Mouse (Mus musculus) mesoderm, embryonic 11.5 days (tissue): Measurements from ENCODE around the gene Cdca3.

Source experiments
- DNase-seq: peaks from one replicate; pipeline ENCODE4 v3.0.0-alpha.2; 2012; ENCODE audit warnings: low read depth, low spot score

Gene Cdca3

DNA sequence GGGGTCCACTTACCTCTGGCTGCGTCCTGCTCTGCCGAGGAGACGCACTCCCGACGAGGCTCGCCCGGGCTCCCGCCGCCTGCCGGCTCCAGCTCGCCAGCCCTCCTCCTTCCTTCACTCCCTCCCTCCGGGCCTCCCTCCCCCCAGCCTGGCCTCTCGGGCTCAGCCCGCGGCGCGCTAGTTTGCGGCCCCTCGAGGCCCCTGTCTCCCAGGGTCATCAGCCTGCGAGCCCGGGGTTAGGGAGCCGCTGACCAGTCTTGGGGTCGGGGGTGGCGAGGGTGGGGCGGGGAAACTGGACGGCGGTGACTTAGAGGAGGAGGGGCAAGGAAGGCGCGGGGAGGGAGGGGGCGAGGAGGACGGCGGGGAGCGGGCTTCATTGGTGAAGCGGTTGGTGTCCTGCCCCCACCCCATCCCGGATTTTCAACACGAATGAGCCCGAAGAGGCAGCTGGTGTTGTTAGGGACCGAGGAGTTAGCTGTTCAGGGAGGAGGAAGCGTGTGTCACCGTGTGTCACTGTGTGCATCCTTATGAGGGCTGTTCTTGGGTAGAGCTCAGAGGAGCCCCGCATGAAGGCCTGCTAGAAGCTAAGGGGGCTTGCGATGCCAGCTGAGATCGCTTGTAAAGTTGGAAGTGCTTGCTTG, 34.4 kb downstream of the Cdca3 start, which contains the start of gene Gpr162:
TSS of gene Gpr162 (minus strand) at position 326 of the 641 bp plus-strand sequence.
- peak; percentile 70 for DNase-seq

DNA sequence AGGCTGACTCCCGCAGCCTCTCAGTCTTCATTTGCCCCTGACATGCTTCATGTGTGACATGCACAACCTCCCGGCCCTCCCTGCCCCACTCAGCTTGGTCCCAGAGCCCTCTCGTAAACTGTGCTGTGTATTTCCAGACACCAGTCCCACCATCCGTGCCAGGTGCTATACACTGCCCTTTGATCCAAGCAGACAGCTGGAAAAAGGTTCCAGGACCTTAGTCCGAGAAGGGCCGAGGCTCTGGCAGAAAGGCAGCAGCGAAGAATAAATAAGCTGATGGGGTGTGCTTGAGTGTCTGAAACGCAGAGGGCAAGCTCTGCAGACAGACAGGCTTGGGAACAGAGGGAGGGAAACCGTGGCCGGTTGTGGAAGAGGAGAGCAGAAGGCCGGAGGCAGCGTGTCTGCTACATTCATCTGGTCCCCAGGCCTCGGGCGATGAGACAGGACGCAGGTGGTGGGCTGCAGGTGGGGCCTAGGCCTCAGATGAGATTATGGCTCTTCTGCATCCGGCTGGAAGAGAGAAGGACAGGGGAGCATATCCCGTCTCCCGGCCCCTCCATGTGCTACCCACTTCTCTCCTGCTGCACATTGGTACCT, 36.5 kb downstream of the Cdca3 start:
- DNase-seq = no peak

DNA sequence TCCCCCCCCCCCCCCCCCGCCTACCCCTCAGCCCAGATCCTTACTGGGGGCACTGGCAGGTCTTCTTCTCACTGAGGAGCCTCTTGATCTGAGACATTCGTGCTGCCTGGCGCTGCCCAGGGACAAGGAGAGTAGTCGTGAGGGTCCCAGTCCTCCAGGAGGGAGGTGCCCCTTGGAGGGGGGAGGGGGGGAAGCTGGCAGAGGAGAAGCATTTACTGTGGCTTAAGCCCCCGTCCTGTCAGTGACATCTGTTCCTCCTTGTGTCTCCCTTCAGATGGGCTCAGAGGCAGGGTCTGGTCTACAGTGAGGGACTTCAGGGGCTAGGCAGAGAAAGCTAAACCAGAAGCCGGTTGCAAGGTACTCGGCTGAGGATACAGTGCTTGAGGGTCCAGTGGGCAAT, 37.2 kb downstream of the Cdca3 start:
- DNase-seq = no peak

DNA sequence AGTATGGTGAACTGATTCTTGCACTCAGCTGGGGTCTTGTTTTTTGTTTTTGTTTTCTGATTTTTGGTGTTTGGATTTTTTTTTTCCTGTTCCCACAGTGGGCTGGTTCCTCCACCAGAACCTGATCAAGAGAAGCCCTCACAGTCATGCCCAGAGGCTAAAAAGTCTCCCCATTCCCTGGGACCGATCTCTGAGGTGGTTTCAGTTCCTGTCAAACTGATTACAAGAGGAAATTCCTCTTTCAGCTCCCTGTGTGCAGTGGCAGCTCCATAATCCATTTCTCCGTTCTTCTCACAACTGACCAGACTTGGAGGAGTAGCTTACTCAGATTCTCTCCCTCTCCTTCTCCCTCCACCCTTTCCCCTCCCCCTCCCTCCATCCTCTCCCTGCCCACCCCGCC, 45.0 kb downstream of the Cdca3 start:
- DNase-seq = no peak

DNA sequence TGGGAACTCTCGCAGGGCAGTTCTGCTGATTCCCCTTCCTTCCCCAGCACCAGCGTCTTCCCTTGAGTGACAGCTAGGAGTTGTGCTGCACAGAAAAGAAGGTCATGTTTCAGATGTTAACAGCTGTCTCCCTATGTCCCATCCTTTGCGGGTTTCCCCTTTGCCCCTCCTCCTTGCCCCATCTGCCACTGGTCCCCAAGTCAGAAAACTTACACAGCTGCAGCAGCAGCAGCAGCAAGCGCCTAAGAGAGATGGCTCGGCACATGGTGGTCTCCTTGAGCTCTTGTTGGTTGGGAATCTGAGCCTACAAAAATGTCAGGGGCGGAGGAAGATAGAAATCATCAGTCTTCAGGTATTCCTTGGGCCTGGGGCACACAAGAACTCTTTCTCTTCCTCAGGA, 50.0 kb downstream of the Cdca3 start:
- no peak for DNase-seq

DNA sequence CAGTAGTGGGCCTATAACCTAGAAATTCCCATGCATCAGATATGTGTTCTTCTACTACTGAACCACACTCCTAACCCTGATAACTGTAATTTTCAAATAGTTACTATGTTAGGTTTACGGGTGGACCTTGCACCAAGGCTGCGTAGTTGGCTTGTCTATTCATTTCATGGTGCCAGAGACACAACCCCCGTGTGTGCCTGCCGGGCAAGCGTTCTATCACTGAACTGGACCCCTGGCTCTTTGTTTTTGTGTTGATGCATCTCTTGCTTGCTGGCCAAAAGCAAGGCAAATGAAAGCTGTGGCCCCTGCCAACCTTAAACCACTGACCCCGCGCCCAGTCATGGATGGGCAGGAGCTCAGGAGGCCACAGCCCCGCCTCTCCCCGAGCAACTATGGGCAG, 52.5 kb downstream of the Cdca3 start:
- DNase-seq = no peak
